Mouse (Mus musculus): ENCODE data around the gene Pak6.

Pak6 gene

DNA sequence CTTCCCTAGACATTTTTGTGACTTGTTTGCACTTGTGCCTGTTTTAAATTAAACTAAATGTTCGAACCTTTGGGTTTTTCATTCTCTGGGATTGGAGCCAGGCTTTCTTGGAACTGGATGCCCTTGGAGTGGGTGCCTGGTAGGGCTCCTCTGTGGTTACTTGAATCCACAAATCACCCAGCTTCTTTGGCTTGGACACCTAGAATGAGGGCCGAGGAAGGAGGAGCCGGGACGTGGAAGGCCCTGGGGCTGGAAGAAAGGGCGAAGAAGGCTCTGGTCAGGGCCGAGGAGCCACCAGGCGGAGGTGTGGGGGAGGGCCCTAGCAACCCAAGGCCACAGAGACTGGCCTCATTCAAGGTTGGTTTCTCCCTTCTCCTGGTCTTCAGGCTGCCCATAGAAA lies 34.9 kb downstream of the Pak6 start:
- no peak for DNase-seq (ENCODE audit: low read depth)

DNA sequence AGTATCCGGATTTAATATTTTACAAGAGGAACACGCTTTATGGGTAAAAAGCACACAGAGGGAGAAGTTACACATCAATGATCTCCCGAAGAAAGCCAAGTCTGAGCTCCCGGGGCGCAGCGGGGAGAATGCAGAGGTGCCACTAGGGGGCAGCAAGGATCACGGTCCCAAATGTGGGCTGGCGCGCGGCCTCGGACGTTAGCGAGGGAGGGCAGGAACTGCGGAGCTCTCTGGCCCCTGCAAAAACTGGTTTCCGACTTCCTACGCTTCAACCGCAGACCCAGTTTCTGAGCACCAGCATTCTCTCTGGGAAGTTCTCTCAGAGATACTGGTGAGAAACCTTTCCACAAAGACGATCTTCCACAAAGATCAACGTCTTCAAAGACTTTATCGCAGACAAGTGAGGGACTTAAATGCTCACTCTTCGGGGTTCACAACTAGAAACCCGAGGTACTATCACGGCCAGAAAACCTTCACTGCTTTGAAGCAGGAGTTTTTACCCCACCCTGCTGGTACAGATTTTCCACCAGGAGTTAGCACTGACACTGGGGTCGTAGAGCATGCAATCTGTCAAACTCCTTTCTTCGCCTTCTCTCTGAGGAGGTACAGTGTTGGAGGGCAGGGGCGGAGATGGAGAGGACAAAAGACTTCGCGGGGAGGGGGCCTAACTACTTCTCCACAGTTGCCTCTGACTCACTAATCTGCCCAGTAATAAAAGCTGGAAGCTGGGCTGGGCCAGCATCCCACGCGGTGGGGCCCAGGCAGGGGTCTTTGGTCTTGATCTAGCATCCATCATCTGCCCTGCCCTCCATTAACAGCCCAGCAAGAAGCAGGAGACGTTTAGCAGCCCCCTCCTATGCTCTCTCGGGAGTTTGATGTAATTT lies 37.3 kb downstream of the Pak6 start:
- DNase-seq (ENCODE audit: low read depth) = peak; percentile 84

DNA sequence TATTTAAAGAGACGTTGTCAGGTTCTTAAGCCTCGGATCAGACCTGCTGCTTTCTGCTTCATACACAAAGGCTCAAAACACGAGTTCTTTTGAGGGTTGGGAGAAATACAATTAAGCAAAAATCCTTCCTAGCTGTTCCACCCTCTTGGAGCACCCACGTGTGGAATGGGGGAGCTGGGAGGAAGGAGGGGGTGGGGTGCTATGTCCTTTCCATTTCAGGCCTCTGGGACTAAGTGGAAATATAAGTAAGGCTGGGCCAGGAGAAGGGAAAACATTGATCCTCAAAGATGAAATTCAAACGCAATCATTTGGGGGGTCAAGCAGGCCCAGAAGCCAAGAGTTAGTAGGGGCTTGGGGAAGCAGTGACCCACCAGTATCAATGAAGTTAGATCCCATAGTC lies 38.1 kb downstream of the Pak6 start:
- no peak for DNase-seq (ENCODE audit: low read depth)

DNA sequence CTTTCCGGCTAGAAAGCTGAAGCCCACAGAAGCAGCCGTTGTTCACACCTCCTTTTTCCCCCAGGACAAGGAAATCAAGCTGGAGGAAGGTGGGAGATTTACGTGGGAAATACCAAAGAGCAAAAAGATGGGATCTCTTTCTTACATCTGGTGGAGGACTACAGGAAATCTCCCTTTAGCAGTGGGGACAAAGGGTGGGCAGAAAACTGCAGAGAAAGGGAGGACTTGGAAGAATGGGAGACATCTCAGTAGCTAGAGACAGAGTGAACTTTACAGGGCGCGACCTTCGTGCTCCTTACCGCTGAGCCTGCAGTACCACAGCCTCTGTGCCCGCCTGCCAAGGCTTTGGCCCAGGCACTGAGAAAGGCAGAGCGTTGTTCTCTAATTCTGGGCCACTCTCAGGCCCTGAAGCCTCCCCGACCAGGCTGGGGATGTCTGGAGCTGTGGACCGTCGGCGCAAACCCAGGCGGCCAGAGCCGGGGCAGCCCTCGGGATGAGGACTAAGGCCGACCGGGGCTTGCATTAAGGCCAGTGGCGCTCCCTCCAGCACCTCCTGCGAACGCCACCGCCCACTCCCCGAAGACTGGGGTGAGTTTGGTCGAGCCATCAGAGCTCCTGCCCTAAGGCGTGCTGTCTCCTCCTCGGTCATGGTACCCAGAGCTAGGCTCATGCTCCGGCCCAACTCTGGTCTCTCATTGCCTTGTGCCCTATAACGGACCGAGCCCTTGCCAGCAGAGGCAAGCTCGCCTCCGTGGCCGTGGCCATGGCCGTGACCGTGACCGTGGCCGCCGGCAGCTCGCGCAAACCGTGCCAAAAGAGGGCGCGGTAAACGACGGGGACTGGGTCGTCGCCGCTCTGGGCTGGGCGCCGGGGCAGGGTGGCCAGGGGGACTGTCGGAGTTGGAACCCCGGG lies 39.1 kb downstream of the Pak6 start:
- peak; percentile 18 for DNase-seq (ENCODE audit: low read depth)

DNA sequence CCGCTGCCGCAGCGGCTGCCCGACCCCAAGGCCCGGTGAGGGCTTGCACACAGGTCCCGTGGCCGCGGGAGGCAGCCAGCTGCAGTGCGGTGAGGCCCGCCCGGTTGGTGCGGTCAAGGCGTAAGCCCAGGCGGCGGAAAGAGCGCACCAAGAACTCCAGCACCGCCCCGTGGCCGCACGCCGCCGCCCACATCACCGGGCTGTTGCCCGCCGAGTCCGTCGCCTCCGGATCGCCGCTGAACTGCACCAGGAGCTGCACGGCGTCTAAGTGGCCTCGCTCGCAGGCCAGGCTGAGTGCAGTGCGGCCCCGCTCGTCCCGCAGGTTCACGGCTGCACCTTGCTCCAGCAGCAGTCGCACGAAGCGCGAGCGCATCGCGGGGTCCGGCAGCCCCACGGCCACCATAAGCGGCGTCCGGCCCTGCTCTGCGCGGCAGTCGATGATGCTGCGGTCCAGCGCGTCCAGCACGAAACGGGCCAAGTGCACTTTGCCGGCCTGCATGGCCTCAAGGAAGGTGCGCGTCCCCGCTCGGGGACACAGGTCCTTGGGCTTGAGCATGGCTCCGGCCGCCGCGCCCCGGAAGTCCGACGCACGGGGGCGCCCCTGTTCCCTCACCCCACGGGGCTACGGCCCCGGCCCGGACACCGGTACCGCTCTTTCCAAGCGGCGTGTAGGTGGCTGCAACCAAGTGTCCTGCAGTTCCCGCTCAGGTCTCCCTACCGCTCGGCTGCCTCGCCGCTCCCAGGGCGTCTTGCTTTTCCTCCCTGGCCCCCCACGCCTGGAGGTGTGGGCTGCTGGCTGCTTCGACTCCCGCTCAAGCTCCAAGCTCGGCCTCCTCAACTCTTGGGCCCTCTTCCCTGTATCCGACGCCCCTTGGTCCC lies 40.0 kb downstream of the Pak6 start:
- peak; percentile 40 for DNase-seq (ENCODE audit: low read depth)

DNA sequence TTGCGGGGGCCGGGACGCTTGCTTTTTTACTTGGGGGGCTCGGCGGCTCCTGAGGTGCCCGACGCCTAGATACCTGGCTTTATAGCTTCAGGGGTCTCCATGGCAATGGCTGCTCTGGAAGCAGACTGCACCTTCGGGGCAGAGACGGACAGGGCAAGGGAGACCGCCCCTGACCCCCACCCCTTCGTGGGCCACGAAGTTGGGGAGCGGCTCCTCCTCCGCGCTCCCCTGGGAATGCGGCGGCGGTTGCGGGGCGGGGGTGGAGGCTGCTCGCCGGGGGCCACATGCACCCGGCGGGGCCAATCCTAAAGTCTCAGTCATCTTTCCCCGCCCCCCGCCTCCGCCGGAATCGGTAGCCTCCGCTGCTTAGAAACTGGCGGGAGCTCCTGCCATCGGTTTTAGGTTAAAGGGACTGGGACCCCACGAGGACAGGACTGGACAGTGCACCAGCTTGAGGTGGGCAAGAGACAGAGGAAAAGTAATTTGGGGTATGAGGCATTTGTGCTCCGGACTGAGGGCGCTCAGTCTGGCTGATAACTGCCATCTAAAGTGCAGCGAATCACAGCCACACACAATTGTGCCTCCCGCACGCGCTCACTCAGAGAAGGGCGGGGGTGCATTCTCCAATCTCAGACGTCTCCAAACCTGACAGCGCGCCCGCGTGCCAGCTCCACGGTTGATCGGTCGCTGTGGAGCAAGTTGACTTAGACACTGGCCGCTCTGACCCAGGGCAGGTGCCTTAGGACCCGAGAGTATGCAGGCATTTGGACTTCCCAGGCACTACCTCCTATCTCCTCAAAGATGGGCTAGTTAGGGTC lies 41.0 kb downstream of the Pak6 start, which contains the start of gene Ankrd63:
Gene Ankrd63, minus strand, starts transcription at position 51 of the 818 bp plus-strand sequence.
- DNase-seq (ENCODE audit: low read depth) = peak; percentile 46

DNA sequence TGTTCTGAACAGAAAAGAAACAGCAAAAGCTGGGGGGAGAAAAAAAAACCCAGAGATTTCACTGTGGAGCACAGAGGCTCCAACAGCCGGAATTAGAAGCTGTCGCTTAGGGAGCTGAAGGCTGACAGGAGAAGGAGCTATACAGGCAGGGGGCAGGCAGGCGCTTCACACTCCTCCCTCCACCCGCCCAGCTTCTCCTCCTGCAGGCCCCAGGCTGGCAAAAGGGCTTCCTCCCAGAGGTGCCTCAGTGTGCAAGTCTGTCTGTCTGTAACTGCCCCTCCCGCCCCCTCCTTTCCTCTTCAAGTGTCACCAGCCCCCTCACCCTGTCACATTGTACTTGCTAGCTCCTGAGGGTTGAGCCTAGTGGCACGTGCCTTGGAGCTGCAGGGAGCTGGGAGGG lies 43.3 kb downstream of the Pak6 start:
- DNase-seq (ENCODE audit: low read depth) = no peak

DNA sequence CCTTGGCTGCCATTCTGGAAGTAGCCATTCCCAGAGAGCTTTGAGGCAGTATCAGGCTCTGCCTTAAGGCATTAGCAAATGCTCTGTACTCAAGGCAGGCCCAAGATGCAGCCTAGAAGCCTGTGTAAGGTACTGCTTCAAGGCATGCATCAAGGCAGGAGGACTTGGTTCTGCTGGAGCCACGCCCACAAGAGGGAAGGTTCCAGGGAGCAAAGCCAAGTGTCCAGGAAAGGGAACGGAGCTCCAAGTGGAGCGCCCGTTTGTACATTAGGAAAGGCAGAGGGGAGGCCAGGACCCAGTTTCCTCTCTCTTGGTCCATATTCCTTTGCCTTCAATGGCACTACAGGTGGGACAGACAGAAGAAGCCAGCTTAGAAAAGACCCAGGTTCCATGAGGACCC lies 45.4 kb downstream of the Pak6 start:
- DNase-seq (ENCODE audit: low read depth) = no peak

DNA sequence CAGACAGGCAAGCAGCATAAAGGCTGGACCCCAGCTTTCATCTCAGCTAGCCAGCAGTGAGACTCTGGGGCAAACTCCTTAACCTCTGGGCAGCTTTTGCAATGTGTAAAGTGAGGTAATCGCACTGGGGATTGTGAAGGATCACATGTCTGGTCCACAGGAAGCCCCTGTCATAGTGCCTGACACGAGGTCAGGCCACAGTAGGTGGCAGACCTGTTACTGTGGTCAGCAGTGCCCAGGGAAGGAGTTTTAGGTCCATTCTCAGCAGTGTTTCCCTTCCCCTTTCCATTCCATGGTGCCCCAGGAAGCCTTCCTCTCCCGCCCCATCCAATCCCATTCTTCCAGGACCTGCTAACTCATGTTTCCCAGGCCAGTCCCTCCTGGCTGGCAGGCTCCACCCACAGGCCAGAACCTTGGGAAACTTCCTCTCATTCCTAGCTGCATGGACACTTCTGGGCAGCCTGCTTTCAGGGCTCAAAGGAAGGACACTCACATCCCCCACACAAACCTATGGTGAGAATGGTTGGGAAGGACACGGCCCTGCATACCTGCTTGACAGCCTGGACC lies 46.6 kb downstream of the Pak6 start:
- no peak for DNase-seq (ENCODE audit: low read depth)

DNA sequence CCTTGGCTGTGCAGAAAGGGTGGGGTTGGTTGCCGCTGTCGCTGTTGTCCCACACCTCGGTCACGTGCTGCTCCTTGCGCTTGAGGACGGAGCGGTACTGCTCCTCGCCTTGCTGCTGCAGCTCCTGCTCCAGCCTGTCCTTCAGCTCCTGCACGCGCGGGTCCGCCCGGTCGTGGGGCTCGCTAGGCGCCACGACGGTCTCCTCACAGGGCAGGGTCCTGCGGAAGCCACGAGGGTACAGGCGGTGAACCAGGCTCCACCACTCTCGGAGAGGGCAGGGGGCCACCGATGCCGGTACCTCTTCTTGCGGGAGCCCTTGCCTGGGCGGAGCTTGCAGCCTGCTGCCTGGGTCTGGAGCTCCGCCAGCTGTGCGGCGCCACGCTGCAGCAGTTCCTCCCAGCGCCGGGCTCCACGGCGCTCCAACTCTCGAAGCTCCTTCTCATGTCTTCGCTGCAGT lies 48.0 kb downstream of the Pak6 start:
- DNase-seq (ENCODE audit: low read depth) = no peak

DNA sequence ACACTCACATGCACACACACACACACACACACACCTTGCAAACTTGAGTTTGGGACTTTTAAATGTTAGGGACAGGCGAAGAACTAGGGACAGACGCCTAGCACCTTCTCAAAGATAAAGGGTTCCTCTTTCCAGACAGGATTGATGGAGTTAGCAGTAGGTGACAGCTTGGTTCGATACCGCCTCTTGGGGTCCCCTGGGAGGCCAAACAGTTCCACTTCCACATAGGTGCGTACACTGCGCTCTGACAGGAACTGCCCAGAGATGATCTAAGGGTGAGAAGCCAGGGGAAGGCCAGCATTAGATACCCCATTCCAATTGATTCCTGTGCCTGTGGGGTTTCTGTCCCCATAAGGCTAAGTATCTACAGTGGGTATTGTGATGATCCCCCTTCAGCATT lies 50.5 kb downstream of the Pak6 start:
- DNase-seq (ENCODE audit: low read depth) = no peak

DNA sequence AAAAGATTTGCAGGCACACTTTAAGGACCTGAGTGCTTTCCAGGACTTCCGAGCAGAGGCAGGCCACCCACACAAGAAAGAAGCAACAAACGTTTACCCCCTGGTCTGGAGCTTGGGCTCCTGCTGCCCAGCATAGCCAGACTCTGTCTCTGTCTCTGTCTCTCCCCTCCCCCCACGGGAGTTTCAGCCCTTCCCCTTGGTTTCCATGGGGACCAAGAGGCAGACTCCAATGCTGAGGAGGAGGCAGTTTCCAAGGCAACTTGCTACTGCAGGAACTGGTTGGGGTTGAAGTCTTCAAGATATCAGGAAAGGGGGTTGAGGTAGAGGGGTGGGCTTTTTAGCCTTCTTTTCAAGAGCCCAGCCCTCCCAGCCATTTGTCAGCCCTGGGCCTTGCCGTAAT lies 51.1 kb downstream of the Pak6 start:
- DNase-seq (ENCODE audit: low read depth) = no peak

DNA sequence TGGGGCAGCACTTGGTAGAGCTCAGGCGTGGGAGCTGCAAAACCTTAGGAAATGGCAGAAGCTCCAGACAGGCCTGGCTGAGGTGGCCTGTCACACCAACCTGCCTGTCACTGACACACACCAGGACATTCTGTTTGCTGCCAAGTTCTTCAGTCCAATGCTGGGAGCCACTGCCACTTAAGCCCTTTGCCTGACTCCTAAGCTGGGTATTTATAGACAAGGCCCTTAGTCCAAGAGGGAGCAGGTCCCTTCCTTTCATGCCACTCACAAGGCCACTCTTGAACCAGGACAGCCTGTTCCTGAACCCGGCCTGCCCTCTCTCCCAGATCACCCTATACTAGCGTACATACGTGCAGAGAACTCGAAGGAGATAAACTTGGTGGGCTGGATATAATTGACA lies 53.6 kb downstream of the Pak6 start:
- no peak for DNase-seq (ENCODE audit: low read depth)

DNA sequence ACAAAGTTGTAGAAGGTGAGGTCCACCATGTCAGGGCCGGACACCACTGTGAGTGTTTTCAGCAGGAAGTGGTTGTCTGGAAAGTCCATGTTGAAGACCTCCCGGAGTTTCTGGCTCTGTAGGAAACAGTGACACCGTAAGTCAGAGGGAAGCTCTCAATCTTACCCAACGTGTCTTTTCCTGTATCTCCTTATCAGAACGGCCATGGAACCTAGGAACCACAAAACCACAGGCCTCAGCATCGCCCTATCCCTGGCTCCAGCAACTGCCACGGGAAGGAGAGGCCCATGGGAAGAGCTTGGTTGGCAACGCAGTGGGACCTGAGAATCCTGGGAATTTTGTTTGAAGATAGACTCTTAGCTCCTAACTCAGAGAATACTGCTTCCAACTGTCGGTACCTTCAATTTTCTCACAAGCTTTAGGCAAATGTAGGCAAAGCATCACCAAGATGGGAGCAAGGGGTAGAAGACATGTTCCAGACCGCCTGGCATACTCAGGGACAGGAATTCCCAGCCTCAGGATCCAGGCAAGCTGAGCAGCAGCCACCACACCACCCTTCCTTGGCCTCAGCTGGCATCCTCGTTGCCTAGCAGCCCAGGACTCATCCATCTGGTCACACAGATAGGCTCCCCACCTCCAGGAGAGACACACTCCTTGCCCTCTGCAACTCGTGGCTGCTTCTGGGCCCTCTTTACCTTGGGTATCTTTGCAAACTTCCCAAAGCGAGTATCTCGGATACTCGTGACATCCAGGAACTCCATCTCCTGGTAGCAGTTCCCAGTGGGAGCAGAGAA lies 60.8 kb downstream of the Pak6 start:
- no peak for DNase-seq (ENCODE audit: low read depth)

DNA sequence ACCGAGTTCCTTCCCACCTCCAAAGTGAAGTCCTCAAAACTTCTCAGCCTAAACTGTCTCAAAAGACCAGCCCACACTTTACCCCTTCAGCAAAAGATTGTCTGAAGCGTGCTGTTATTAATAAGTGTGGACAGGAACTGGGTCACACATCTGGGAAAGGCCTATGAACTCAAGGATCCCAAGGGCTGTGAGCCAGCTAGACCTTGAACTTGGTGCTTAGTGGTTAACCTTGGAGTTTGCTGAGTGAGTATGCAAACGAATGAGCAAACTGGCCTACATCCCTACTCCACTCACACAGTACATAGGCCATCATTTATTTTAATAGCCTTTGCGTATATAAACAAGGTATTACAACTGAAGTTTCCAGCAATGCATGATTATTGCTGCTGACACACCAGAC lies 62.4 kb downstream of the Pak6 start:
- DNase-seq (ENCODE audit: low read depth) = no peak

DNA sequence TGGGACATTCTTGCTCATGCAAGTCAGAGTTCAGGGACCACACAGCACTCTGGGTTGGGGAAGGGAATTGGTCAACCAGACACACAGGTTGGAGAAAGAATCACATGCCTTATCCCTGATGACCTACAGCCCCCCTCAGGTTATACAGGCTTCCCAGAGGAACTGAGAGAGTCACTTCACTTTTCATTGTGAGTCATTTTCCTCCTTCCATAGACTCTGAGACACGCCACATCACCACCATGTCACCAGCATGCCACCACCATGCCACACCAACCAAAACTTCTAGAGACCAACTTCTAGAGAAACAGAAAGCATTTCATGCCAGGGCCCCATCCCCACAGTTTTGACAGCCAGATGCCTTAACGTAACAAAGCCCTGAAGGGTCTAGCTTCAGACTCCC lies 63.8 kb downstream of the Pak6 start:
- DNase-seq (ENCODE audit: low read depth) = peak; percentile 16

DNA sequence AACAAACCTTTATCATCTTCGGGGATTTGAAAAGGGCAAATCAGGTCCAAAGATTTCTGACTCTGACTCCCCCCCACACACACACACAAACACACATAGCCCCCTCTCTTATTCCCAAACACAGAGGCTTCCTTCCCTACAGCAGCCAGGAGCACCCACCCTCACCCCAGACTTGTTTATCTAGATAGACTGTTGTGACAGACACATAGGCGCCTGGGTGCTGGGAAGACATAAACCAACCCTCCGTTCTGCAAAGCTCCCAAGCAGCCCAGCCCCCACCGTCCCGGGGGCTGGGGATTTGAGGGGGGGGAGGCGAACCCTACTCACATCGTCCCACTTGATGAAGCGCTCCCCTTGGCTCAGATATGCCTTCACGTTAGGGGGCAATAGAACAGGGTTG lies 64.8 kb downstream of the Pak6 start:
- DNase-seq (ENCODE audit: low read depth) = no peak

DNA sequence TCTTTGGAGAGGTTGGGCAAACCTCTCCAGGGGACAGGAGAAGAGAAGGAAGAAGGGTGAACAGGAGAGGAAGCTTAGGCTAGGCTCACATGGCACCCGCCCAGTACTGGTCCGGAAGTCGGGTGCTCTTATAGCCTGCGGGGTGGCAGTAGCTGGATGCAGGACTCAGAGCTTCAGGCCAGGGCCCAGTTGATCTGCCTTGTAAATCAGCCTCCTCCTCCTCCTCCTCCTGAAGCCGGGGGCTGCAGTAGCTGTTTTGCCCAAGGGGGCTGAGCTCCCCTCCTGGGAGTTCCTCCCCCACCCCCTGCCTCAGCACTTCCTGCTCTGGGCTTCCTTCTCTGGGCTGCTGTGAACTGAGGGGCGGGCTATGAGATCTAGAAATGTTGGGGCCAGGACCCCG lies 65.2 kb downstream of the Pak6 start, which contains the start of gene Plcb2:
Gene Plcb2, minus strand, starts transcription at position 102 of the 400 bp plus-strand sequence.
- DNase-seq (ENCODE audit: low read depth) = peak; percentile 70

DNA sequence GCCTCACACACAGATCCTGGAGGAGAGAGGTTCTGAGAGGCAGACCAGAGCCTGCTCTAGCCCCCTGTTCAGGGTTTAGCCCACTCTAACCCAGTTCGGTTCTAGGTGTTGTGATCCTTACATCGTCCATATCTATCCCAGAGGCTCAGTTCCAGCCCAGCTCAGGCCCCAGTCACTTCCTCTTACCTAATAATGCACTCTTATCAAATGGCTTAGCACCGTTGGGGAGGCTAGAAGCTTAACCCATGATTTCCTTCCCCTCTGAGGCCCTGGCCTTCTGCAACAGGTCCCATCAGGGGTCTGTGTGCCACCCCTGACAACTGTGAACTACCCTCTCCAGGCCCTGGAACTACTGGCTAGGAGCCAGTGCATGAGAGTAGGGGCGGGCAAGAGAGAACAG lies 66.1 kb downstream of the Pak6 start:
- no peak for DNase-seq (ENCODE audit: low read depth)

Measured in induced T-regulatory cell, adult 2 months (primary cell).